Mouse (Mus musculus) adrenal gland, adult (tissue): ENCODE measurements around the gene Cfap206.
A peak's percentile ranks its signal among the peaks of the same experiment; 100 is the strongest.
"Not testable (repeated sequence)": the region's sequence is repeated elsewhere in the genome, so short reads cannot be mapped to it uniquely, and the experiment has no call there.

Experiments
- DNase-seq, 2 experiments: peaks; one replicate each; pipeline ENCODE4 v3.0.0; 2022 to 2023; ENCODE audit warnings: low spot score in 1 of 2; ENCODE audit not compliant: inconsistent age in 2 of 2

Gene Cfap206

GRCm38 (mm10) chr4:34729851-34730341 is at the start of gene Cfap206:
TSS of gene Cfap206 (minus strand) at chr4:34730206.
- DNase-seq, result peak; percentile 75 to 91

- peak; percentile 92 to 97 for DNase-seq
Measured at GRCm38 (mm10) chr4:34777677-34778527, 47.9 kb upstream of the Cfap206 start, which contains the start of gene Smim8. TSS of gene Smim8 (minus strand) at chr4:34778423.

GRCm38 (mm10) chr4:34771652-34772371 is 41.8 kb upstream of the Cfap206 start:
- DNase-seq, result no peak

GRCm38 (mm10) chr4:34756163-34756562 is 26.2 kb upstream of the Cfap206 start, which contains the start of gene Gm136:
TSS of gene Gm136 (minus strand) at chr4:34756263.
- DNase-seq, result no peak

GRCm38 (mm10) chr4:34749236-34749635 is 19.2 kb upstream of the Cfap206 start:
- DNase-seq, result peak; percentile 31 to 56

- DNase-seq, result no peak
Measured at GRCm38 (mm10) chr4:34734461-34734860, 4.5 kb upstream of the Cfap206 start.

DNA sequence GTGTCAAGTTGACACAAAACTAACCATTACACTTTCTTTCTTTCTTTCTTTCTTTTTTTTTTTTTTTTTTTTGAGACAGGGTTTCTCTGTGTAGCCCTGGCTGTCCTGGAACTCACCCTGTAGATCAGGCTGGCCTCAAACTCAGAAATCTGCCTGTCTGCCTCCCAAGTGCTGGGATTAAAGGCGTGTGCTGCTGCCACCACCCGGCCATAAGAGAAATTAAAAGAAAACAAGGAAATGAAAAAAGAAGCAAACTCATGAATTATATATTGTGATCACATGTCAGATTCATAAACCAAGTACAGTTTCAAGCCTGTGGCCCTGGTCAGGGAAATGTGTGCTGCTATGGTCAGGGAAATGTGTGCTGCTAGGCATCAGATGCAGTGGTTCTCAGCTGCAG is 3.4 kb upstream of the Cfap206 start:
- DNase-seq, result not testable (repeated sequence)

DNA sequence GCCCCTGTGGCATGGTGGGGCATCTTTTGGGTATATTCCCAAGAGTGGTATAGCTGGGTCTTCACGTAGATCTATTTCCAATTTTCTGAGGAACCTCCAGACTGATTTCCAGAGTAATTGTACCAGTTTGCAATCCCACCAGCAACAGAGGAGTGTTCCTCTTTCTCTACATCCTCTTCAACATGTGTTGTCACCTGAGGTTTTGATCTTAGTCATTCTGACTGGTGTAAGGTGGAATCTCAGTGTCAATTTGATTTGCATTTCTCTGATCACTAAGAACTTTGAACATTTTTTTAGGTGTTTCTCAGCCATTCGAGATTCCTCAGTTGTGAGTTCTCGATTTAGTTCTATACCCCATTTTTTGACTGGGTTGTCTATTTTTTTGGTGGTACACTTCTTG is 4.3 kb downstream of the Cfap206 start:
- DNase-seq, result not testable (repeated sequence)

GRCm38 (mm10) chr4:34724306-34724705 is 5.7 kb downstream of the Cfap206 start:
- no peak for DNase-seq

DNA sequence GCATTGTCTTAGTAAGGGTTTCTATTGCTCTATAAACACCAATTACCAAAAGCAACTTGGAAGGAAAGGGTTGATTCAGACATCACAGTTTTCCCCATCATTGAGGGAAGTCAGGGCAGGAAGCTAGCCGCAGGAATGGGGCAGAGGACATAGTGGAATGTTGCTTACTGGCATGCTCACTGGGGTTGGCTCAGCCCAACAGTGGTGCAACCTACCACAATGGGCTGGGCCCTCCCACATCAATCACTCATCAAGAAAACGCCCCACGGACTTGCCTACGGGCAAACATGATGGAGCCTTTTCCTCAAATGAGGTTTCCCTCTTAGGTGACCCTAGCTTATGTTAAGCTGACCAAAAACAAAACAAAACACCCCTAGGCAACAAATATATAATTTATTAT is 6.8 kb downstream of the Cfap206 start:
- DNase-seq, result no peak

- no peak for DNase-seq
Measured at GRCm38 (mm10) chr4:34720127-34720895, 9.7 kb downstream of the Cfap206 start.

DNA sequence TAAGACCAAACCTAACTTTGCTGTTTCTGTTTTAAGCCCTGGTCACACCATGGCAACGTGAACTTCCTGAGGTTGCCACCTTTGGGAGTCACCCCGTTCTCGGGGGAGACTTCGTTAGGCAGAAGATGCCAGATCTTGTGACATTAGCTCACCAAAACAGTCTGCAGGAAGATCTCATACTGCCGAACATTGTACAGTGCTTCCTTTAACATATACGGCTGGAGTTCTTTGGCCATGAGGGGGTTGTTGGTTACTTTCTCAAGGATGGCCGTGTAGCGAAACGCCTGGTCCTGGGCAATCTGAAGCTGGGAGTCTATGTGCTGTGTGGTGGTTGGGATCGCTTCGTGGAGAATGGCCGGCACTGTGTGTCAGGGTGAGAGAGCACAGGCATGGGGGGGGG is 10.6 kb downstream of the Cfap206 start:
- DNase-seq, result no peak

- DNase-seq, result no peak
Measured at GRCm38 (mm10) chr4:34715062-34715461, 14.9 kb downstream of the Cfap206 start.

- DNase-seq, result no peak
Measured at GRCm38 (mm10) chr4:34708127-34708526, 21.9 kb downstream of the Cfap206 start.

DNA sequence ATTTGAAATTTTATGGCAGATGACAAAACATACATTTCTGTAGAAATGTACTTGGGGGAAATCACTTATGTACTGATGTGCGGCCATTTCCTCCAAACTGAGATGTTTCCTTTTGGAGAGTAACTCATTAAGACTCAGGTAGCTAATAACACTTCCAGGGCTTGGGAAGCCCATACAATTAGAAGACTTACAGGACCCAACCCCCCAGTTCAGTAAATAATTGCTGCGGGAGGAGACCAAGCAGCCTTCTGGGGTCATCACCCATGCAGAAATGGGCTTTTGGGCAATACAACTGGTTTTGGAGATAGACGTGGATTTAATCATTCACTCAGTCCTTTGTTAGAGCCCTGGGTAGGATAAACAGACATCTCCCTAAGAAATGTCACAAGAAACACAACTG is 22.8 kb downstream of the Cfap206 start:
- no peak for DNase-seq

DNA sequence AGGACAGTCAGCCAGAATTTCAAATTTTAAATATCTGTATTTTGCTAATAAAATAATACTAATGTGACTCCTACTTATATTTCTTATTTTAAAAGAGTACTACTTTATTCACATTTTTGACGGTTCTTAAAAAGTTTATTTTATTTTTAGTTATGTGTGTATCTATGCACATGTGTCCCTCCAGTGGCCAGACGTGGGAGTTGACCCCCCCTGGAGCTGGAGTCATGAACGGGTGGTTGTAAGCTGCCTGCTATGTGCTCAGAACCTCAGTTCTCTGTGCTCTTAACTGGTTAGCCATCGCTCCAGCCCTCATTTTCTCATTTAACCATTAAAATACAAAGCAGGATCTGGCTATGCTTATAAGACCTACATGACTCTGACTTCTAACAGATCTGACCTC is 27.0 kb downstream of the Cfap206 start:
- DNase-seq, result no peak

DNA sequence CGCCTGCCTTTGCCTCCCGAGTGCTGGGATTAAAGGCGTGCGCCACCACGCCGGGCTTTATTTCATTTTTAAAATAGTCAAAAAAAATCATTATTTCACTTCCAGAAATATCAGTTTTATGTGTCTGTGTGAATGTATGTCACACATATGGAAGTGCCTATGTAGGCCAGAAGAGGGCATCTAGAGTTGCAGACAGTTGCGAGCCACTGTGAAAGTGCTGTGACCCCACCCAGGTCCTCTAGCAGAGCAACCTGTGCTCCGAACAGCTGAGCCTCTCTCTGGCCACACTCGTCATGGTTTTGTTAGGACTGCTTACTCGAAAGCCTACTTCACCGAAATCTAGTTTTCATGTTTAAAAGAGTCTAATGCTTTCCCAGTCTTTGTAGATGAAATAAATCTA is 27.8 kb downstream of the Cfap206 start:
- DNase-seq, result no peak

DNA sequence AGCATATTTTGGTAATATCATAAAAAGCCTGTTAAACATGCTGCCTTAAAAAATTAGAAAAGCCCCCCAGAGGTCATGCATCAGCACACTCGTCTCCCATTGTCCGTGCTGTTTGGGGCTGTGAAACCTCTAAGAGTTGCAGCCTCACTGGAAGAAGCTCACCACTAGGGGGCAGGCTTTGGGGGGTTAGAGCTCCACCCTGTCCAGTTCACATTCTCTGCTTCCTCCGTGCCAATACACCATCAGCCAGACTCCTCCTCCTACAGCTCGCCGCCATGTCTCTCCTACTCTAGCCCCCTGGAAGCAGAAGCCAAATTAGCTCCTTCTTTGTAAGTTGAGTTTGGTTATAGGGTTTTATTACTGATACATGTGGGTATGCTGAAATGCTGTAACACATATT is 28.5 kb downstream of the Cfap206 start:
- peak; percentile 70 to 91 for DNase-seq

GRCm38 (mm10) chr4:34688021-34688420 is 42.0 kb downstream of the Cfap206 start:
- no peak for DNase-seq

DNA sequence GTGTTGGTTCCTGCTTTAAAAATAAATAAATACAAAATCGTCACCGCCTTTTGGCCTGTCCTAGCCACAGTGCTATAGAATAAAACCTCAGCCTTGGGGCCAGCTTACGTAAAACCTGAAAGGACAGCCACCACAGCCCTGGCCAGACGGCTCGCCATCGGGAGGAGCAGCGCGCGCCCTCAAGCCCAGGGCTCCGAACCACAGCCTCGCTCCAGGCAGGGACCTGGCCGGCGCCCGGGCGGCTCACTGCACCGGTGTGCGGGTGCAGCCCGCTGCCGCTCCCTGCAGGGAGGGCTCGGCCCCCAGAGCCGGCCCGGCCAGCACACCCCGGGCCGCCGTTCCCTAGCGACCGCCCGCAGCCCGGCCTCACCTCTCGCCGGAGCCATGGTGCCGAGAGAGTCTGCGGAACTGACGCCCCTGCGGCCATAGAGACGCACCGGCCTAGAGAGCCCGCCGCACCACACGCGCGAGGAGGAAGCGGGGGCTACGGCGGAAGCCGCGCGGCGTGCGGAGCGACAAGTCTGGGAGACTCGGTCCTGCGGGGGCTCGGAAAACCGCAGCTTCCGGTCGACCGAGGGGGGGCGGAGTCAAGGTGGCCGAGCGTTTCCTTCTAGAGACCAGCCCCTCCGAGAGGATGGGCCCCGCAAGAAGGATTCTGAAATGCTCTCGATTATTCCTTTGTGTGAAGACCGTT is 43.0 kb downstream of the Cfap206 start, which contains the start of gene Slc35a1:
Slc35a1 (minus strand) TSS at position 565 of the 694 bp plus-strand sequence.
- DNase-seq, result peak; percentile 95 to 98
